ENCODE assay signal across 8 mouse cellular contexts in genomic region chr2:165888396-165888795, GRCm38 (mm10). TPM values are rescaled to one million over a fixed set of nuclear protein-coding genes. Genes with fewer than 3 reads are reported as not detected.
DNase-seq lines count a peak whose midpoint lies in the region; ATAC-seq lines count a peak whose summit lies in the region.

No protein-coding gene starts in this region.

- intact Hi-C loops in gastrocnemius, postnatal 14 days (cut with DNase I; ENCODE audit: low total_unique reads) = no loop called here

- H3K27ac ChIP-seq in intestine, embryonic 15.5 days = peak overlapping the region; percentile 100
- H3K27ac ChIP-seq in limb, embryonic 12.5 days = peak overlapping the region; percentile 100
- H3K27ac ChIP-seq in midbrain, embryonic 14.5 days (replicated peaks; ENCODE audit: low read depth, low read length) = peak overlapping the region; percentile 100

- ATAC-seq in intestine, embryonic 15.5 days = peak; percentile 57
- ATAC-seq in limb, embryonic 12.5 days (ENCODE audit: insufficient number of reproducible peaks, insufficient read depth, low FRiP score, low TSS enrichment, low read depth) = no peak
- ATAC-seq in midbrain, embryonic 14.5 days (ENCODE audit: low FRiP score, low TSS enrichment) = no peak

- DNase-seq in gastrocnemius, postnatal 10 days = peak; percentile 81
- no peak for DNase-seq in gastrocnemius, adult 8-10 months (ENCODE audit: low spot score in 2 of 2)
- DNase-seq in cerebellum, postnatal 14 days = peak; percentile 80 to 87
- DNase-seq in gastrocnemius, postnatal 14 days = peak; percentile 80
- peak; percentile 94 for DNase-seq in midbrain, embryonic 14.5 days
- peak; percentile 81 to 88 for DNase-seq in spleen, postnatal 36 days (ENCODE audit: low spot score in 2 of 2)

- H3K4me1 ChIP-seq in intestine, embryonic 15.5 days (replicated peaks) = peaks cover 61% of the 10 kb centered on the region
- H3K4me1 ChIP-seq in limb, embryonic 12.5 days (replicated peaks) = peaks cover 66% of the 10 kb centered on the region
- H3K4me1 ChIP-seq in midbrain, embryonic 14.5 days (ENCODE audit: control insufficient read depth, insufficient read depth, low read length) = peaks cover 59% of the 10 kb centered on the region

- 5% methylated on average over 13 of the region's 13 CpGs for WGBS in intestine, embryonic 15.5 days
- 14% methylated on average over 13 of the region's 13 CpGs for WGBS in limb, embryonic 12.5 days
- WGBS in midbrain, embryonic 14.5 days = 7% methylated on average over 13 of the region's 13 CpGs

- no peaks in the 10 kb centered on the region for H3K36me3 ChIP-seq in intestine, embryonic 15.5 days
- H3K36me3 ChIP-seq in limb, embryonic 12.5 days = no peaks in the 10 kb centered on the region
- no peaks in the 10 kb centered on the region for H3K36me3 ChIP-seq in midbrain, embryonic 14.5 days (ENCODE audit: control insufficient read depth, insufficient read depth, low read length)

- H3K9me3 ChIP-seq in intestine, embryonic 15.5 days = no peaks in the 10 kb centered on the region
- H3K9me3 ChIP-seq in limb, embryonic 12.5 days = no peaks in the 10 kb centered on the region
- no peaks in the 10 kb centered on the region for H3K9me3 ChIP-seq in midbrain, embryonic 14.5 days (ENCODE audit: control insufficient read depth, low read length)

- H3K4me2 ChIP-seq in intestine, embryonic 15.5 days (replicated peaks) = peak overlapping the region; percentile 31
- H3K4me2 ChIP-seq in limb, embryonic 12.5 days = peak overlapping the region; percentile 32
- no peak overlapping the region for H3K4me2 ChIP-seq in midbrain, embryonic 14.5 days (ENCODE audit: low read length)

- no peak overlapping the region for H3K4me3 ChIP-seq in intestine, embryonic 15.5 days (replicated peaks)
- no peak overlapping the region for H3K4me3 ChIP-seq in limb, embryonic 12.5 days (replicated peaks)
- H3K4me3 ChIP-seq in midbrain, embryonic 14.5 days (replicated peaks; ENCODE audit: low read depth, low read length) = no peak overlapping the region

- no peaks in the 10 kb centered on the region for H3K27me3 ChIP-seq in intestine, embryonic 15.5 days (replicated peaks)
- H3K27me3 ChIP-seq in limb, embryonic 12.5 days = no peaks in the 10 kb centered on the region
- no peaks in the 10 kb centered on the region for H3K27me3 ChIP-seq in midbrain, embryonic 14.5 days (ENCODE audit: control insufficient read depth, insufficient read depth, low read length)

- peak overlapping the region; percentile 31; the same call in 1 of the 2 replicates for H3K9ac ChIP-seq in intestine, embryonic 15.5 days
- peak overlapping the region; percentile 45 for H3K9ac ChIP-seq in limb, embryonic 12.5 days (replicated peaks)
- peak overlapping the region; percentile 43; the same call in 1 of the 2 replicates for H3K9ac ChIP-seq in midbrain, embryonic 14.5 days (replicated peaks; ENCODE audit: low read length)

RNA-seq across cellular contexts. Expression of gene Zmynd8, which starts 10.4 kb away (rescaled TPM):
- total RNA-seq in gastrocnemius, postnatal 10 days (2021) = 10 to 100 TPM; 29.6 to 30.4 TPM
- 10 to 100 TPM; 11.4 to 14.4 (median 13.5) TPM for total RNA-seq in gastrocnemius, adult 8-10 months (2022)
- 10 to 100 TPM; 20.7 to 22.0 TPM for total RNA-seq in gastrocnemius, postnatal 14 days (2021)
- polyA plus RNA-seq in intestine, embryonic 15.5 days (2015; fragmentation: Nextera tagmentation; extraction: Ambion mirVana) = 64.7 and 66.2 TPM in 2 replicates
- polyA plus RNA-seq in limb, embryonic 12.5 days (2016; fragmentation: Nextera tagmentation; extraction: Ambion mirVana) = 55.3 and 57.0 TPM in 2 replicates
- polyA plus RNA-seq in midbrain, embryonic 14.5 days (2014; fragmentation: Nextera tagmentation; extraction: Ambion mirVana) = 64.4 and 67.8 TPM in 2 replicates

Comparison
In these comparisons a context has a peak if more than half of its experiments do, and no peak if none do; other contexts are left out.
1. DNase-seq: peak in gastrocnemius, postnatal 10 days (single experiment), cerebellum, postnatal 14 days (2 of 2), gastrocnemius, postnatal 14 days (single experiment), midbrain, embryonic 14.5 days (single experiment) and spleen, postnatal 36 days (2 of 2); none in gastrocnemius, adult 8-10 months (0 of 2).
2. Peak in every context shown above with its lines, with median percentiles within 50 percentile points of each other: H3K27ac ChIP-seq and H3K9ac ChIP-seq.